Mouse (Mus musculus) CD4-positive, CD25-positive, alpha-beta regulatory T cell, adult 4 months (primary cell): ENCODE data around the gene Ppig. TPM values are rescaled to one million over a fixed set of nuclear protein-coding genes. Genes with fewer than 3 reads are reported as not detected.
A peak's percentile ranks its signal among the peaks of the same experiment; 100 is the strongest.

Experiments
- ATAC-seq: one replicate; pipeline ENCODE4 v1.8.0; 2017
- polyA plus RNA-seq, 2 experiments: library from polyadenylated mRNA; unstranded; fragments of 100-300 nt; shearing (Covaris generic); gene quantifications; one replicate each; pipeline ENCODE4 v1.2.1; 2017

Gene Ppig
- polyA plus RNA-seq, 2 experiments from 2014 or later = 138 to 192 TPM

DNA sequence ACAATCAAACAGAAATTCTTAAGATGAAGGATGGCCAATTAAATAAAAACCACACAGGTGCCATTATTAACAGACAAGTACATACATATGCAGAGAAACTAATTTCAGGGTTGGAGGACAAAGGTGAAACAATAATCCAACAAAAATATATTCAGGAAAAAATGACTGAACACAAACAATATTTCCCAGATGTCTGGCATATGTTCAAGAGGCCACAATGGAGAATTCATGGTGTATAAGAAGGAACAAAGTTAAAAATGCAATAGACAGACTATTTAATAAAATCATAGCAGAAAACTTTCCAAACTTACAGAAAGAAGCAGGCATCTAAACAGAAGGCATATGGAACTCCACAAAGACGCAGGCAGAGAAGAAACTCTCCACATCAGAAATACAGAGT is 42.4 kb downstream of the Ppig start:
- ATAC-seq = no peak

DNA sequence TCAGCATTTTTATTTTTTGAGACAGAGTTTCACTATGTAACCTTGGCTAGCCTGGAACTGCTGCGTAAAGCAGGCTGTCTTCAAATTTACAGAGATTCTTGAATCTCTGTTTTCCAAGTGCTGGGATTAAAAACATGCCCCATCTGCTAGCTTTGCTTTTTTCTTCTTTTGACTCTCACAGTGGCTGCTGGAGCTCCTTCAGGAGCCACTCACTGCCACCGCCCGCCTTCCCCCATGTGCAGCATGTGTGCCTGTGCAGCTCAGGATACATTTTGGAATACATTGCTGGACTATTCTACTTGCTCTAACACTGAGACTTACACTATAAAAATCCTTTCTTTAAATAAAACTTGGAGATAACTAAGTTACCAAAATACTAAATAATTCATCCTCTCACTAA is 51.0 kb downstream of the Ppig start:
- ATAC-seq = no peak

DNA sequence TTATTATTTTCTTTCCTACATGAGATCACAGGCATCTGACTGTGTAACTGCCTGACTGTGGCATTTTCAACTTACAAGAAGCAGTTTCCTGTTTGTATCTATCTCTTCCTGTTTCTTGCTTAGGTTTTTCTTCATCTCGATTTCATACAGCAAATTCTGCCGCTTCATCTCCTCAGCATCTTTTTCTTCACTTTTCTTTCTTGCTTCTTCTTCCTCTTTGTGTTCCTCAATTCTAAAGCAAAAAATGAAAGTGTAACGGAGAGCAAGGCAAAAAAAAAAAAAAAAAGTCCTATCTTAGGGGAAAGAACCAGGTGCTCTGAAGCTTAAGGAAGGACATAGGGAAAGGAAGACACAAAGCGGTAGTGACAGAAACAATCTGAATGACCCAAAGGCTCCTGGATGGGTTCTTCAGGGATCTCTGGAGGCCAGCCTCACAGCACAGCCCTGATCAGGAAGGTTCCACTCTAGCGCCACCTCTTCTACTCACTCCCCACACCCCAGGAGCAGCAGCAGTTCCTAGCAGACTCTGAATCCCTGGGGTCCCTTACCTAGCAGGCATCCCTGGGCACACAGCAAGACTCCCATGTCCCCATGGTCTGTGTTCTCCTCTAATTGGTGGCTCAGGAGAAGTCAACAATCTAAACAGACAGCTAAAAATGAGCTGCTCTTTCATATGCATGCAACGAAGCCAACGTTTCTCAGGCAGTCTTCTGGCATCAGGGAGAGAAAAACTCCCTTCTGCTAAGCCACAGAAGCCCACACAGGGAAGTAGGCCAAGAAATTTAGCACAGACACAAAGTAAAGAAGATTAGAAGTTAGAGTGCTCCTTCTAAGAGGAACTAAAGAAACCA is 55.9 kb downstream of the Ppig start:
- ATAC-seq = peak; percentile 69

DNA sequence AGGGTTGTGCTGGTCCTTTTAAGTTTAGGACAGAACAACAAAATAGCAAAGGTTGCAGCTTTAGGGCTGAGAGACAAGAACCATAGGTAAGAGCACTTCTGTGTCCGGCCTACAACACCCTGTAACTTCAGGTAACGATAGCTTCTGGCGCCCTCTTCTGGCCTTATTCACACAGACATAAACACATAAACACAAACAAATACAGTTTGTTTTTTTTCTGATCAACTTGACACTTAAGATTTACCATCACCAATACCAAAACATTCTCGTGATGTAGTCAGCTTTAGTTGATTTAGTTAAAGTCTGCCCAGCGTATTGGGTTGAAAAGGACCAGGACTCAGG is 56.5 kb downstream of the Ppig start:
- ATAC-seq = peak; percentile 81

DNA sequence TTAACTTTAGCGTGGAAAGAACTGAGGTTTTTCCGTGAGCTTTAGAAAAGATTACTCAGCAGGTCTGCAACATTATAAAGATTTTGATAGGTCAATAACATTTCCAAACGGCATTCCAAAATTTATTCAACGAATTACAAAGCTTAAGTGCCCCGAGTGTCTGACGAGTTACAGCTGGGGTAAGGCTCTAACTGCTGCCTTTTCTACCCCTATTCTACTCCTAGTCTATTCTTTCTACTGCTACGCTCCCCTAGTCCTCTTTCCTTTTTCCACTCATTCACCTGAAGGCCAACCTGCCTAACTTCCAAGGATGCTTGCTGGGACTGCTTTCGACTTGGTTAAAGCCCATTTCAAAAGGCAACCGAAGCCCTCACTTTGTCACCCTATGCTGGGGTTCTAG is 66.6 kb downstream of the Ppig start:
- no peak for ATAC-seq

DNA sequence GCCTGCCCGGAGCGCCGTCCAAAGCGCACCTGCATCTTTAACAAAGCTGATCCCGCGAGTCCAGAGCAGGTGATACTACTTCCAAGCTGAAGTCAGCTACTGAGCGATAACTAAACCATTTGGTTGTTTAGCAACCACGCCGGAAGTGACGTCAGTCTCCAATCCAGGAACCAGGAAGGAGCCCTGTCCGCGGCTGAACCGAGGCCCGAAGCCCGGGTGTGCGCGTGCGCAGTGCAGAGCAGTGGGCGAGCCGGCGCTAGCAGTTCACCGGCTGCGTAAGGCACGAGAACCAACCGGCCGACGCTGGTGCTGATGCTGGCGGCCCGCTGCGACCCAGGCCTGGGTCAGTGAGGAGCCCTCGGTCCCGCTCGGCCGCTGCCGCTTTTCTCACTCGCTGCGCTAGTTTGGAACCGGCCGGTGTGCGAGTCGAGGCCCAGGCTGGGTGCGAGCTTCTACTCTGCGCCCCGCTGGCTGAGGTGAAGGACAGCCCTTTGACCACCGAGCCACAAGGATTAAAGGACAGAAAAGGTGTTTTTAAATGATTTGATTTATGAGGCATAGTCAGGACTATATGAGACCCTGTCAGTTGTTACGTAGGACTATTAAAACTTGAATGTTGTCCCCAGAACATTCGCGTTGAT is 67.2 kb downstream of the Ppig start, which contains the start of the genes Ccdc173 and Phospho2:
Gene Ccdc173 (minus strand): TSS at position 147 of the 641 bp plus-strand sequence.
Gene Phospho2 (plus strand): TSS at position 195 of the 641 bp plus-strand sequence.
- peak; percentile 86 for ATAC-seq

DNA sequence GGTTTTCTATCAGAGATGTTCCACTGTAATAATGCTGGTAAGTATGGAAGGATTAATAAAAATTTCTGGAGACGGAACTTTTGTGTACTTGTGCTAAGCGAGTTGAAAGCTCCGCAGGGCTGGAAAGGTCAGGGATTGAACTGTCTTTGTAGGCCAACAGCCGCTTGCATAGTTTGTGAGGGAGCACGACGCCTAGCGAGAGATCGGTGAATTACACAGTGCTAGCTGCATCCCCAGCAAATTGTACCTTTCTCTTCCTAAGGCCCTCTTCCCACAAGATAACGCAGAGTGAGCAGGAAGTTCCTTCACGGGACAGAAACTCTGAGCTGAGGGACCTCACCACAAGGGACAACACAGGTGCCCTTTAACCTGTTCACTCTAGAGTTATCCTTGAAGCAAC is 67.9 kb downstream of the Ppig start:
- peak; percentile 79 for ATAC-seq

DNA sequence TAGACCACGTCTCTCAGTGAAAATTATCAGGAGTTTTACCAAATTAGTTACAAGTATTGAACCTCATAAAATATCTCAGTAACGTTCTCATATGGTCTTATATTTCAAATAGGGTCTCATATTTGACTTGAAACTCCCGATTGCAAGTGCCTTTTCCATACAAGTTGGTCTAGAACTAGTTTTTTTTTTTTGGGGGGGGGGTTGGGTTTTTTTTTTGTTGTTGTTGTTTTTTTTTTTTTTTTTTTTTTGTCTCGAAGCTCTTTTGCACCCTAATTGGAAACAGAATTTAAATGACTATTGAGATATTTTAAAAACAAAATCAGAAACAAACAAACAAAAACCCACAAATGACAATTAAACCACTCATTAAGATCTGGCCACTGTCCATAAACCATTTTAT is 68.4 kb downstream of the Ppig start:
- ATAC-seq = no peak

DNA sequence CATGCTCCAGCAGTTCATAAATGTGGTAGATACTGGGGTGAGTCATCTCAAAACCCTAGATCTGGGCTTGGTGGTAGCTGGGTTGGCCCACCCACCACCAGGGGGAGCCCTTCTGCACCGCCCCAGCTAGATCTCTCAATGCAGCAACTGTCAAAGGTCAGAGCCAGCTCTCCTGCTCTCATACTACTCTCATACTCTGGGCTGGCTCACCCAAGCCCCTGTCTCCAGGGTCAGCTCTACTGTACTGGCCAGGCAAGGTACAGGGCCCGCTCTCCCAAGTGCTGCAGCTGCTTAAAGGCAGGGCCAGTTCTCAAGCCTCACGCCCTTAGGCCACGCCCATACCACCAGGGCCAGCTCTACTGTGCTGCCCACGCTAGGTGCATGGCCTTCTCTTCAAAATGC is 80.6 kb downstream of the Ppig start:
- ATAC-seq = peak; percentile 97

Other genes starting within 250 kb of the Ppig start
- under 1 TPM in 1 of 2 experiments, not detected in 1; 0.01 TPM for gene Lrp2, start 136.5 kb upstream of the Ppig start, polyA plus RNA-seq
- gene Bbs5, start 75.4 kb upstream of the Ppig start, polyA plus RNA-seq = 1 to 10 TPM in 1 of 2 experiments, under 1 TPM in 1; 0.91 to 2.3 TPM
- gene Klhl41, start 52.4 kb upstream of the Ppig start, polyA plus RNA-seq = under 1 TPM in 1 of 2 experiments, not detected in 1; 0.12 TPM
- 10 to 100 TPM in 1 of 2 experiments, 1 to 10 TPM in 1; 9.4 to 13.8 TPM for gene Fastkd1, start 9.0 kb upstream of the Ppig start, polyA plus RNA-seq
- gene Ccdc173, start 67.0 kb downstream of the Ppig start, polyA plus RNA-seq = 1 to 10 TPM; 4.2 to 5.7 TPM
- 10 to 100 TPM; 44.9 to 47.3 TPM for gene Phospho2, start 67.1 kb downstream of the Ppig start, polyA plus RNA-seq
- under 1 TPM in 1 of 2 experiments, not detected in 1; 0.20 TPM for gene Klhl23, start 99.4 kb downstream of the Ppig start, polyA plus RNA-seq
- gene Ssb, start 139.0 kb downstream of the Ppig start, polyA plus RNA-seq = 100 to 1,000 TPM; 232 to 274 TPM
- 10 to 100 TPM; 73.1 to 75.3 TPM for gene Mettl5, start 163.1 kb downstream of the Ppig start, polyA plus RNA-seq
- 10 to 100 TPM; 11.7 to 16.1 TPM for gene Ubr3, start 174.7 kb downstream of the Ppig start, polyA plus RNA-seq